Mouse (Mus musculus) liver, adult 2 months (tissue): ENCODE results near the gene Atf2.

Experiments used
- CTCF ChIP-seq: fragments of 200-500 bp; IDR thresholded peaks from 2 replicates; pipeline ENCODE4 v1.5.1; 2011; ENCODE audit warnings: low read depth, low read length, control low read depth
- POLR2A ChIP-seq: fragments of 200-500 bp; IDR thresholded peaks from 2 replicates; pipeline ENCODE4 v1.6.1; 2011; ENCODE audit warnings: low read length, control low read depth; ENCODE audit not compliant: insufficient read depth; ENCODE audit errors: extremely low read depth

DNA sequence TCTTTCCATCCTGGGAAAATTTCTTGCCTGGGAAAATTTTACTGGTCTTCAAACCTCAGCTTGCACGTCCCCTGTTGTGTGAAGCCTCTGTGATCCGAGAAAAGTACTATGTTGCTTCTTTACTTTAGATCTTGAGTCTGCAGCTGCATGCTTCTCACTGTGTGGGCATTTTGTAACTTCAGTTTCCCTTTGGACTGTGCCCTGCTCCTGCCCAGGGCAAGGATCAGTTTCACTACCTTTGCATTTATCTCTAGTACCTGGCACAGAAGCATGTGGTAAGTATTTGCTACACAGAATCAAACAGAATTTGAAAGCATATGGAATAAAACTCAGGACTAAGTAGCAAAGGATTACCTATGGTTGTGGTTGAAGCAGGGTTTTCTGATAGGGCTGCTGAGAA, 46.5 kb upstream of the Atf2 start:
- TF ChIP-seq POLR2A (no peak), CTCF (no peak)
